Mouse (Mus musculus) lung, postnatal 14 days (tissue): ENCODE data around the gene Miox.

Source experiments
- DNase-seq: peaks from one replicate; pipeline ENCODE4 v3.0.0; 2021

Miox gene

GRCm38 (mm10) chr15:89334271-89334670 lies at the start of gene Miox:
Miox (plus strand) TSS chr15:89334398.
- DNase-seq = no peak

DNA sequence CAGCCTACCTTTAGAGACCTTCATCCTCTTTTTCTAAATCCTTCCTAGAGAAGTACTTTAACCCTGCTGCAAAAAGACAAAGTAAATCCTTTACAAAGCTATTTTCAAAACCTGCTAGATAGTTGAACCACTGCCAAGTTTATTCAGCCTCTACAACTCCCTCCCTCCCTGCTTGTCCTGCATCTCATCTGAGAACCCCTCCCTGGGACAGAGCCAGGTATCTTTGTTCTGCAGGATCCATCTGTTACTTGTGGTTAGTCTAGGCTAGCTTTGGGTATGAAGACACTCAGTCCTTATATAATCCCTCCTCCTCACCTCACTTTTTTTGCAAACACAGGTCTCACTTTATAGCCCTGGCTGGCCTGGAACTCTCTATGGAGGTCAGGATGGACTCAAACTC lies 49.2 kb upstream of the Miox start:
- no peak for DNase-seq

DNA sequence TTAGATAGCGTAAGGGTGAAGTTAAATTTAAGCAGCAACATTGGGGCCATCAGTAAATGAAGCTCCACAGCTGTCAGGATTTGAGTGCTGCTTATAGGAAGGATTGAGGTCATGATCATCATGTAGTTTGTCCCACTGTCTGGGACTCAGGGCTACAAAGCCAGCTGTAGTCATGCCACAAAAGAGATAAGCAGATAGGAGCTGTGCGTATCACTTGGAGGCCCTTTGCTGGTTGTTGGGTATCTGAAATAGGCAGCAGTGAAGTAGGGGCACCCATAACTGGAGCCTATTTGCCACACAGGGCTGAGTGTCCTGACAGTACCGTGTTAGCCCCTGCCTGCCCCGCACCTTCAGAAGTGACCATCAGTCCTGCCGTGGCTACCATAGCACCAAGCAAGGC lies 48.7 kb upstream of the Miox start:
- DNase-seq = no peak

DNA sequence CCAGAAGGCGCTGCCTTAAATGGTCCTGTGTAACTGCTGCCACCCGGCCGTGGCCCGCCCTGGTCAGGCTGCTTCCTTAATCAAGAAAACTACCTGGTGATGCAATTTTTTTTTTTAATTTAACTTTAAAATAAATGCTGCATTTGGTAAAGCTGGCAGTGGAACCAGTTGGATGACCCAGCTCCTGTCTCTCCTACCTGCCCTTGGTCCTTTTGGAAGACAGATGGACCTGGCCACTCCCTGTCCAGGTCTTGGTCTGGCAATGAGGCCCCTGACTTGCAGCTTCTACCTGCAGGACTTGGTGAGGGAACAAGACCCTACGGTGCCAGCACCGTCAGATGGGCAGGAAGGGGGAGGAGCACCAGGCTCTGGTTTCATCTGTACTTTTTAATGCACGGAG lies 48.1 kb upstream of the Miox start:
- no peak for DNase-seq

DNA sequence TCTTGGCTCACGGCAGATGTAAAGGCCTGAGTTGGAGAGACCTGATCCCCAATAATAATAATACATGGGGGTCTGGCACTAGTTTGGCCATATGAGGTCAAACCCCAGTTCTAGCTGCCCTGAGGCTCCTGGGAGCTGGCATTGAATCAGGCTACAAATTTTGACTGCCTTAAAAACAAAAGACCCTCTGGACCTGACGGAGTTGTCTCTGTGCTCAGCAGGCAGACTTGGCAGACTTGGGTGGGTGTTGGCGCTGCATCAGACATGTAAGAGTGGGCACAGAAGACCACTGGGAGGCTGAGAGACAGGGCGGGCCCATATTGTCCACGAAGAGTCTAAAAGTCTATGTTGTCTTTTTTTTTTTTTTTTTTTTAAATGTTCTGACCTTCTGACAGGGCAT lies 47.6 kb upstream of the Miox start:
- DNase-seq = no peak

GRCm38 (mm10) chr15:89288227-89288767 lies 45.9 kb upstream of the Miox start:
- DNase-seq = no peak

GRCm38 (mm10) chr15:89289455-89289854 lies 44.7 kb upstream of the Miox start:
- no peak for DNase-seq

- DNase-seq = no peak
These were observed 42.7 kb upstream of the Miox start for GRCm38 (mm10) chr15:89291521-89291920.

DNA sequence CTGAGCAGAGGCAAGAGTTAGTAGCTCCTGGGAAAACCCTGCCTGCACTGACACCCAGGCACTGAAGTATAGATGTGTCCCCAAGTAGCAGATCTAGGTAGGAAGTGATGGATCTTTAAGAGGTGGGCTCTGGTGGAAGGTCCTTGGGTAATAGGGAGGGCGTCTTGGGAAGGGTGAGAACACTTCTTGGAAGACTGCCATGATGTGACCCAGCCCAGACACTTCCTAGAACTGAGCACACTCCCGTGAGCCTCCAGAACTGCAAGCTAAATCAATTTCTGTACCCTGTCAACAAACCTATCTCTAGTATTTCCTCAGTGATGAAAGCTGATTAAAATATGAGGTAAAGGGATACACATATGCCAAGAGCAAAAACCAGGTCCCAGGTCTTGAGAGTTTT lies 41.4 kb upstream of the Miox start:
- DNase-seq = no peak

DNA sequence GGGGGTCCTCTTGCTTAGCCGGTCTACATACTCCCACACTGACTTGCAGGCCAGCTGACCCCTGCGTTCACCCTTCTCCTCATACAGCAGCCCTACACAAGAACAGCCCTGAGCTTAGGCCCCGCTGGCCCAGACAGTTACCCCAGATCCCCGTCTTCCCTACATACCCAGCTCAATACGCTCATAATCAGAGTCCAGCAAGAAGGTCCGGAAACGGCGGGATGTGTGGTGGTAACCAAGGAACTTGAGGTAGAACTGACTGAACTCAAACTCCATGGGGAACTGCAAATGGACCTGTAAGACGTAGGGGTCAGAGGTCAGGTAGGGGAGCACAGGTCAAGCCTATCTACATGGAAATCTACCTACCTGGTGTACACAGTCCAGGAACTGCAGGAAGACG lies 40.4 kb upstream of the Miox start:
- DNase-seq = no peak

DNA sequence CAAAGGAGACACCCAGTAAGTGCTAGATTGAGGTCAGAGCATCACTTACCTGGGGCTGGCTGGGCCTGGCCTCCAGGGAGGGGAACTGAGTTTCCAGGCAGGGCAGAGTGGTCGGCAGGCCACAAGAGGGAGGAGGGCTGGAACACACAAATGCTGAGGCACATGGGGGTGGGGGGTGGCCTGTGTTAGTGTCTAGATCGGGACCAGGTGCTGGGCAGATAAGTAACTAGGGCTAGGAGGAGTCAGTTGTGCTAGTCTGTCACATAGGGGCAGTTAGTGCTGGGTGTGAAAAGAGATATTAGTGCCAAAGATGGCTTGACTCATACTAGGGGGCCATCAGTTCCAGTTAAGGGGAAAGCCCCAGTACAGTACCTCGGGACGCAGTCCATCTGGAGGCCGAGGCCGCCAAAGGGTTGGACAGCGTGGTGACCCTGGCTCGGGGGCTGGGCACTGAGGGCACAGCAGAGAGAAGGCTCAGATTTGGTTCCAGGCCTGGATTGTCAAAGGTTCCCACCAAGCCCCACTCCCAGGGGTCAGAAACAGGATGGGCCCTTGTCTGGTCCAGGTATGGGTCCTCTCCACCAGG lies 38.5 kb upstream of the Miox start:
- no peak for DNase-seq

DNA sequence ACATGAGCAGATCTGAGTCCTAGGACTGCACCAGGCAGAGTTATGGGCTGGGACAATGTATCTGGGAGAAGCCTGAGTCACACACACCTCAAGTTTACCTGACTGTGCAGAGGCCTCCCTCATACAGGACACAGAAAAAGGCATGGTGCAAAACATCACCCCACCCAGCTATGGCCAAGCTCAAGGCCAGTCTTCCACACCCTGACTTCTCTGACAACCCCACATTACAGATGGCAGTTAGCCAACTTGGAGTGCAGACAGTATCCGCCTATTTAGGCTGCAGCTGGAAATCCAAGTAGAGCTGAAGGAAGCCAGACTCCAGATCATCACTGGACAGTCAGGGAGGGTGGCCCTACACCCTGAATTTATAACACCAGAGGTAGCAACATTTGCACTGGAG lies 37.7 kb upstream of the Miox start:
- peak; percentile 44 for DNase-seq

DNA sequence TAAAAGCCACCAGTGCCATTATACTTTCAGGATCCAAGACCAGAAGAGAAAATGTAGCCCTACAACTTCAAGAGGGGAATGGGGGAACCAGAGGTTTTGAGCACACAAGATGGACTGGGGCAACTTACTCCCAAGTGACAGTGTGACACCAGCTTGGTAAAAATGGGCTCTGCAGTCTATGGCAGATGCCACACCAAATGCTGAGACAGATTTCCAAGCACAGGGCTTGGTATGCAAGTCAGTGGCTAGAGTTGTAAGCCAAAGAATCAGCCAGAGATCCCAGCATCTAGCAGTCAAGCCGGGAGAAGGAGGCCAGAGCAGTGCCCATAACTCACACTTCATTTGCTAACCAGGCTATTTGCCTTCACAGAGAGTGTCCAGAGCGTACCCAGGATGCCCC lies 36.5 kb upstream of the Miox start:
- no peak for DNase-seq

DNA sequence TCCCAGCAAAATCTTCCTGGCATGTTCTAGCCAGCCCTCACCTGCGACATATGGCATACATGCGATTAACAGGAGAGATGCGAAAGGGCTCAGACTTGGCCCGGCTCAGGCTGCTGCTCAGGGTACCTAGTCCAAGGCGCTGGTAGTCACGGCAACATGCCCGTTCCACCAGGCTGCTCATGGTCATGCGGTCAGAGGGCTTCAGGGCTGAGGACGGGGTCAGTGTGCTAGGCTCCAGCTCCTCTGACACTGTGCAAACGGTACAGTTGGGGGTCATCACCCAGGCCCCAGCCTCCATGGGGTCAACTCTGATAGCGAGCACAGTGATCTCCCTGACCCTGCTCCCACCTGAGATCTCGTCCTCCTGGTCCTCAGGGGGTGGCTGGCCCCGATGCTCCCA lies 34.0 kb upstream of the Miox start:
- no peak for DNase-seq

DNA sequence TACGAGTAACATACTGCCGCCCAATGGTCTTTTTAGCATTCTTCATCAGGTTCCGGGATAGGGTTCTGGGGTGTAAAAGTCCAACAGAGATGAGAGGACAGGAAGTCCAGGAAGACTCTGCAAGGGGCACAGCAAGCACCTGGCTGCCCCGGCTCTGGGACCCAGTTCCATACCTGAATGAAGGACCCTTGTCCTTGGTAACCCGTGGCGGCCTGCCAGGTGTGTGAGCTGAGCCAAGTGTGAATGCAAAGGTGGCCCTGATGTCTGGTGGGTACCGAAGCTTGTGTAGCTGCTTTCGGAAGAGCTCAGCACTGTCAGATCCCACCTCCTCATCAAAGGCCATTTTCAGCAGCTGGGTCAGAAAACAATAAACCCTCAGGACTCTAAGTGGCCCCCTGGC lies 33.6 kb upstream of the Miox start:
- no peak for DNase-seq

DNA sequence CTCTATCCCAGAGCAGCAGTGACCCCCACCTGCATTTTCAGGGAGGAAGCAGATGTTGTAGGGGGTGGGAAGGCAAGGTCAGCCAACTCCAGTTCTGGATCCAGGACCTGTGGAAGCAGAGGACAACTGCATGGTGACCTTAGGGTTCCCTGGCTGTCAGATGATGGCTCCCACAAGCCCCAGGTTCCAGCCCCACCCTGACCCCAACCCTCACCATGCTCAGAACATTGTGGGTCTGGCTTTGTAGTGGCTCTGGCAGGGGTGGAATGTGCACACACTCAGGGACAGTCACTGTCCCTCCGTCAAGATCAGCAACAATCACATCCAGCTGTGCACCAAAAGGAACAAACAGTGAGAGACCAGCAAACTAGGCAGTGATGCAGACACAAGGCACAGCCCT lies 28.2 kb upstream of the Miox start:
- DNase-seq = no peak

- no peak for DNase-seq
These were observed 26.7 kb upstream of the Miox start for GRCm38 (mm10) chr15:89307461-89307860.

GRCm38 (mm10) chr15:89308406-89309139 lies 25.6 kb upstream of the Miox start:
- DNase-seq = no peak

DNA sequence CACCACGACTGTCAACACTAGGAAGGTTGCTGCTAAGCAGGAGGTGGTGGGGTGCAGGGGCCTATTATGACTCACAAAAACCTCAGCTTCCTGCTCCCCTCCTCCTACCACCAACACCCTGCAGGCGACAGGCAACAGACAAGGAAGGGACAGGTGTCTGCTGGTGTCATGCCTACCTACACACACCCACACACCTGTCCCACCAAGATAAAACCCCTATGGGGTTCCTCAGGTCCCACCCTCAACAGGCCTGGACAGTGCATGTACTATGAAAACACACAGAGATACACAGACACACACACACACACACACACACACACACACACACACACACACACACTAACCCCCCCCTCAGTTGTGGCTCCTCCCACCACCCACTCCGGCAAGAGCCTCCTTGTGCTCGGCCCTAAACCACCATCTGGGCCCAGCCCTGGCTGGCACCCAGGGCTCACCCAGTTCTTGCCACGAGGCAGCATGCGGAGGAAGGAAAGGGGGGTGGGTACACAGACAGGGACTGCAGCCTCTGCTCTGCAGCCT lies 24.2 kb upstream of the Miox start:
- DNase-seq = peak; percentile 24

DNA sequence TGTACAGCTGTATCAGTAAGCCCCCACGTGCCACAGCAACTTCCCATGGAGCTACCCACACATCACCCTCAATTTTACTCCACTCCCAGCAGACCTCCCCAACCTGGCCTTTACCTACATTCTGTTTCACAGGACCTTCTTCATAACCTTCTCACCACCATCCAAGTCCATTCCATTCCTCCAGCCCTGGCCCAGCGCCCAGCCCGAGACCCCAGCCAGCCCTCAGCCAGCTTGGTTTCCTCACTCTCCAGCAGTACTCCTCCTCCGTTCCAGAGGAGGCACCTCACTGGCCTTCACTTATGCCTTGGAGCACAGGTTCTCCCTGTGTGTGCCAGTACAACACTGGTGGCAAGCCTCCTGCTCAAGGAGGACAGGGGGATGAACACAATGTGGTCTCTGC lies 20.8 kb upstream of the Miox start:
- DNase-seq = no peak

DNA sequence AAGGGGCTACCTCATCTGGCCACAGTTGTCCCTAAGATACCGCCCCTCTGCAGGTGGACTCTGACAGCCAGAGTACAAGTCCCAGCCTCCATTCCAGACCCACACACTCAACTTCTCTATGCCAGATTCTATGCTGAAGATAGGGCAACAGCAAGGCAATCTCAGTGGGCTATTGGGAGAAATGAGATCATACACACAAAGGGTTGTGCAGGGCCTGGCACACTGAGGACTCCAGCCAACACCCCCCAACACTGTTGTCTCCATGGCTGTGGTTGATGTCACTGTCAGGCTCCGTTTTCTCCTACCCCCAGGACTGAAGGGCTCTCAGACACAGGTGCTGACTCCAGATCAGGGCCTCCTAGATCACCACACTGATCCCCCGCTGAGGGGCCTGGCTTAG lies 20.1 kb upstream of the Miox start:
- no peak for DNase-seq

DNA sequence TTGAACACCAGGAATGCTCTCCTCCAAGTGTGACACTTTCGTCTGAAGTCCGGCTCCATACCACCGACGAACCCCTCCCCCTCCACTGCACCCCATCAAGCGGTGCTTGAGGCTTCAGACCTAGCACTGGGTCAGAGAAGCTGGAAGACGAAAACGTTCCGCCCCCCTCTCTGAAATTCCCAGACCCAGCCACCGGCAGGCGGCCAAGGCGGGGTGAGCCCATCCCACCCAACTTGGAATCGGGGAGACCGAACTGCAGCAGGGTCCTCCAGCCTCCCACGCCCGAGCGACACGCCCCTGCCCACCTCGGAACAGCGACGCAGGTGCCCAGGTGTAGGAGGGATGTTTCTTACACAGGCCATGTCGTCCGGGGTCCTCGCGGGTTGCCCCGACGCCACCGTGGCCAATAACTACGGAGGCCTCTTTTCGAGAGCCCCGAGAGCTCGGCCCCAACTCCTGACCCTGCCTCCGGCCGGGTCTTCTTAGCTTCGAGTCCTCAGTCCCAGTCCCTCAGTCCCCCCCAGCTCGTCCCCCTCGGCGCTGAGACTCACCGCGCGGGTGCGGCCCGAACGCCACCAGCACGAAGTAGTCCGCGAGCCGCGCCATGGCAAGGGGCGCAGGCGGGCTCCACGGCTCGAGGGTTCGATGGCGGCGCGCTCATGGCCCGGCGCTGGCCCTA lies 19.5 kb upstream of the Miox start:
- peak; percentile 19 for DNase-seq

GRCm38 (mm10) chr15:89315190-89315731 lies 18.9 kb upstream of the Miox start, which contains the start of gene Sbf1:
Sbf1 (minus strand) TSS chr15:89315311.
- DNase-seq = peak; percentile 99

DNA sequence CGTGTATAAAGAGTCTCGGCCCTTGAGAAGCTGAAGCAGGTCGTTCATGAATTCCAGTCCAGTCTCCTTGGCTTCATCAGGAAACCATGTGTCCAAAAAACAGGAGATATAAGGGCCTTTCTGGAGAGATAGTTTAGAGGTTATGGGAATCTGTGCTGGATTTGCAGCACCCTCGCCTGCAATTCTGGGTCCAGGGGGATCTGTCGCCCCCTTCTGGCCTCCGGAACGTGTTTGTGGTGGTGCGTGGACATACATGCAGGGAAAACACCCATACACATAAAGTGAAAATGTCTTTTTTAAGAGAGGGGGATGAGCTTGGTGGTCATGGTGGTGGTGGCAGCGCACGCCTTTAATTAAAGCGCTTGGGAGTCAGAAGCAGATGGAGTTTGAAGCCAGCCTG lies 18.1 kb upstream of the Miox start:
- DNase-seq = no peak
